Mouse (Mus musculus) heart, embryonic 15.5 days (tissue): Measurements from ENCODE around the gene Tnni2. TPM values are rescaled to one million over a fixed set of nuclear protein-coding genes. Genes with fewer than 3 reads are reported as not detected.

Experiments
- ATAC-seq: fragments of 200-750 bp; cut with Nextera tagmentation; replicated peaks from 2 replicates; pipeline ENCODE4 v1.8.0; 2017; ENCODE audit warnings: low read depth, moderate TSS enrichment; ENCODE audit not compliant: insufficient number of reproducible peaks, insufficient read depth, low FRiP score
- H3K27ac ChIP-seq: fragments of 300-500 bp; sonication (generic); 2 replicates; pipeline ENCODE4 v1.5.1; 2015; ENCODE audit warnings: mild to moderate bottlenecking, inconsistent platforms
- H3K27me3 ChIP-seq: fragments of 300-500 bp; sonication (generic); 2 replicates; pipeline ENCODE4 v1.6.1; 2015; ENCODE audit warnings: inconsistent platforms
- H3K36me3 ChIP-seq: fragments of 300-500 bp; sonication (generic); 2 replicates; pipeline ENCODE4 v1.6.1; 2015; ENCODE audit warnings: mild to moderate bottlenecking, inconsistent platforms
- H3K4me1 ChIP-seq: fragments of 300-500 bp; sonication (generic); replicated peaks from 2 replicates; pipeline ENCODE4 v1.6.1; 2015; ENCODE audit warnings: inconsistent platforms
- H3K4me2 ChIP-seq: fragments of 300-500 bp; sonication (generic); 2 replicates; pipeline ENCODE4 v1.6.1; 2015; ENCODE audit warnings: inconsistent platforms, mild to moderate bottlenecking, moderate library complexity
- H3K4me3 ChIP-seq: fragments of 300-500 bp; sonication (generic); 2 replicates; pipeline ENCODE4 v1.5.1; 2015; ENCODE audit warnings: mild to moderate bottlenecking, inconsistent platforms
- H3K9ac ChIP-seq: fragments of 300-500 bp; sonication (generic); 2 replicates; pipeline ENCODE4 v1.6.1; 2015; ENCODE audit warnings: mild to moderate bottlenecking, inconsistent platforms
- H3K9me3 ChIP-seq: fragments of 300-500 bp; sonication (generic); replicated peaks from 2 replicates; pipeline ENCODE4 v1.6.1; 2016; ENCODE audit warnings: inconsistent platforms
- WGBS: fragments of 180-500 bp; shearing (Covaris S2); methylation state at CpG from one replicate; pipeline ENCODE4 v1.1.7; 2015; ENCODE audit warnings: mixed read lengths; 5-methylcytosine and 5-hydroxymethylcytosine counted together
- polyA plus RNA-seq: library from polyadenylated mRNA; unstranded; fragments of >200 nt; fragmentation: Nextera tagmentation; extraction: Ambion mirVana; gene quantifications from 2 replicates; pipeline ENCODE4 v1.2.1, GENCODE M21; 2015

Gene Tnni2
- polyA plus RNA-seq, 1 experiment from 2014 or later: 16.8 TPM

DNA sequence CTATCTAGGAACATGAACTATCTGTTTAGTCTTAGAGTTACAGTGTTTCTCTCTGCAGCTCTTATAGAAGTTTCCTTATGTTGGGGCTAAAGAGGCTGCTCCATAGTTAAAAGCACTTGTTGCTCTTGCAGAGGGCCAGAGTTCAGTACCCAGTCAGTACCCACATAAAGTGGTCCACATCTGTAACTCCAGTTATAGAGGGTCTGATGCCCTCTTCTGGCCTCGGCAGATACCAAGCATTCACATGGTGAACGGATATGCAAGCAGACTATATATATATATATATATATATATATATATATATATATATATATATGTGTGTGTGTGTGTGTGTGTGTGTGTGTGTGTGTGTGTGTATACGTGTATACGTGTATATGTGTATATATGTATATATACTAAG lies 33.7 kb upstream of the Tnni2 start:
- Histone ChIP-seq H3K9me3 (no peaks in the 10 kb centered on the region), H3K4me3 (no peak overlapping the region), H3K27me3 (no peaks in the 10 kb centered on the region), H3K27ac (no peak overlapping the region), H3K4me1 (no peaks in the 10 kb centered on the region), H3K36me3 (no peaks in the 10 kb centered on the region), H3K4me2 (no peak overlapping the region), H3K9ac (no peak overlapping the region)
- 50% methylated on average over 4 of the region's 4 CpGs for WGBS
- ATAC-seq: no peak

DNA sequence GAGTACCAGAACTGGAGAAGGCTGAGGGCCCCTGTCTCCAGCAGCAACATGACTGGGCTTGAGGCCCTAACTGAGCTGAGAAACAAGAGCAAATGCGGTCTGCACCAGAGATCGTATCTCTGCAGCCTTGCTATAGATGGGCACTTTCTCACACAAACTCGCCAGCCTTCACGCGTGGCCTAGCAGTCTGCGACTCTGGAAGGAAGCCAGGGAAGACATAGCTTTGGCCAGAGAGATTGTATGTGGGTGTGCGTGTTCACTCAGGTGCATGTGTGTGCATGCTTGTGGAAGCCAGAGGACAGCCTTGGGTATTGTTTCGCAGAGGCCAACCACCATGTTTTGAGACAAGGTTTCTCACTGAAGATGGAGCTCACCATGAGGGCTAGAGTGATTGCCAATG lies 32.9 kb upstream of the Tnni2 start:
- no peaks in the 10 kb centered on the region for H3K27me3 ChIP-seq
- H3K9ac ChIP-seq: no peak overlapping the region
- H3K27ac ChIP-seq: no peak overlapping the region
- no peaks in the 10 kb centered on the region for H3K4me1 ChIP-seq
- no peak overlapping the region for H3K4me2 ChIP-seq
- no peak for ATAC-seq
- no peaks in the 10 kb centered on the region for H3K36me3 ChIP-seq
- no peaks in the 10 kb centered on the region for H3K9me3 ChIP-seq
- 90% methylated on average over 8 of the region's 8 CpGs for WGBS
- H3K4me3 ChIP-seq: no peak overlapping the region

DNA sequence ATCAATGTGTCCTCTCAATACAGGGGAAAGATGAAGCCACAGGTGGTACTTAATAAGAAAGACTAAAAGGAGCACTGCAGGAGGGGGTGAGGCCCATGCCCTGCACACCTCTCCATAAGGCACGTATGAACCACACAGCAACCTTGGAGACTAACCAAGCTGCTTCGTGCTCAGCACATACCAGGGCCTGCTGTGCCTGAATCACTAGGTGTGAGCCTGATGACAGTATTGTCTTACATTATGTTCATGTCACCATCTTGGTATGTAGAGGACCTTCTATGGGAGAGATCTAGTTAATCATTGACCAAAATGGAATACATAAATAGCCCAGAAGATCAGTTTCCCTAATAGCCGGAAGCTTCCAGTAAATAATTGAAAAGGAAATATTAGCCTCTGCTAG lies 32.0 kb upstream of the Tnni2 start:
- ATAC-seq: no peak
- no peak overlapping the region for H3K27ac ChIP-seq
- no peak overlapping the region for H3K4me2 ChIP-seq
- no peaks in the 10 kb centered on the region for H3K27me3 ChIP-seq
- no peak overlapping the region for H3K9ac ChIP-seq
- no peak overlapping the region for H3K4me3 ChIP-seq
- H3K36me3 ChIP-seq: no peaks in the 10 kb centered on the region
- no peaks in the 10 kb centered on the region for H3K4me1 ChIP-seq
- 74% methylated on average over 3 of the region's 3 CpGs for WGBS
- H3K9me3 ChIP-seq: no peaks in the 10 kb centered on the region

DNA sequence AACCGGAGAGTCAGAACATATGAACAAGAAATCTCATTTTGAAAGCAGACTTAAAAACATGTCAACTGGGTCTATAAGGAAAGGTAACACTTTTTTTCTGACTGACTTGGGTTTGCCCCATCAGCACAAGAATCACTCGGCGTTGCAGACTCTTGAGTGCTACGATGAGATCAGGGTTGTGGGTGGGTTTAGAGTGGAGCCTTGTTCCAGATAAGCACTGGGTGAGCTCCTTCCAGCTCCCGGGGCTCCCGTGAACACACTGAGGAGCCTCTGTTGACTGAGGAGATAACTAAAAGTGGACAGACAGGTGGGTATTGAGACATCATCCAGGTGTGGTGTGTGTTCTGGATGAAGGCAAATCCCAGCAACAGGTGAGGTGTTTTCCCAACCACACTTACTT lies 28.3 kb upstream of the Tnni2 start:
- H3K4me1 ChIP-seq: no peaks in the 10 kb centered on the region

DNA sequence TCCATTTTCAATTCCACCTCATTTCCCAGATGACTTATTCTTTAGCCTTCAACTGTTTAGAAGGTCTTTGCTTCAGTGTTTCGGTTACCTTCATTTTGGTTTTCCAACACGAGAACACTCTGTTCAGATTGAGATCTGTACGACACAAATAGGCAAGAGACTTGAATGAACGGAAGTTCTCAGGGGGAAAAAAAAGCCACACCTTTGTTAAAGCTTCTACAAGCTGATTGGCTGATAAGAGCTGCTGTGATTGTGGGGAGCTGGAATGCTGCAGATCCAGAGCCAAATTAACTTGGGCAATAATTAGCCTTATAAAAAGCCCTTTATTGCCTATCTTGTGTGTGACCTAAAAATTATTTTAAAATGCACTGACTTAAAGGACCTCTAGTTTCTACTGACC lies 26.3 kb upstream of the Tnni2 start:
- no peak for ATAC-seq

More for the DNA sequence above, 28.3 kb upstream of the Tnni2 start:
- Histone ChIP-seq H3K4me3 (no peak overlapping the region), H3K27me3 (no peaks in the 10 kb centered on the region), H3K27ac (no peak overlapping the region), H3K36me3 (no peaks in the 10 kb centered on the region), H3K4me2 (no peak overlapping the region), H3K9me3 (no peaks in the 10 kb centered on the region), H3K9ac (no peak overlapping the region)
- 78% methylated on average over 6 of the region's 6 CpGs for WGBS
- no peak for ATAC-seq

DNA sequence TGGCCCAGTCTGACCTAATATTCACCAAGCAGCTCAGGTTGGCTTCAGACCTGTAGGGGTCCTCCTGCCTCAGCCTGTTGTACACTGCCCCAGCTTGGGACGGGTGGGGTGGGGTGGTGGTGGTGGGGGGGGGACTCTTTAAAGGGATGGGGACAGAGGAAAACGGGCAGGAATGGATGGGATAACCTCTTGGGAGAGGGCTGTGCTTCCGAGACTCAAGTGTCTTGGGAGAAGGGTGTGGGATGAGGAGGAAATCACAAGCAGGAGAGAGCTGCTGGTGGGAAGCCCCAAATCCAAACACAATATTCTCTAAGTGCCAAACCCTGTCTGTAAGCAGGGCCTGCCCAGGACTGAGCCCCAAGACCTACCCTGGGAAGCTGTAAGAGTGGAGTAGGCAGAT lies 25.4 kb upstream of the Tnni2 start:
- Histone ChIP-seq H3K36me3 (no peaks in the 10 kb centered on the region), H3K4me3 (no peak overlapping the region), H3K27ac (no peak overlapping the region), H3K9ac (no peak overlapping the region), H3K4me2 (no peak overlapping the region), H3K27me3 (no peaks in the 10 kb centered on the region), H3K9me3 (no peaks in the 10 kb centered on the region), H3K4me1 (no peaks in the 10 kb centered on the region)
- ATAC-seq: no peak
- 69% methylated on average over 3 of the region's 3 CpGs for WGBS

More for the DNA sequence above, 26.3 kb upstream of the Tnni2 start:
- Histone ChIP-seq H3K4me3 (no peak overlapping the region), H3K27ac (no peak overlapping the region), H3K9me3 (no peaks in the 10 kb centered on the region), H3K4me2 (no peak overlapping the region), H3K36me3 (no peaks in the 10 kb centered on the region), H3K9ac (no peak overlapping the region), H3K4me1 (no peaks in the 10 kb centered on the region), H3K27me3 (no peaks in the 10 kb centered on the region)
- WGBS: 55% methylated on average over 4 of the region's 4 CpGs

DNA sequence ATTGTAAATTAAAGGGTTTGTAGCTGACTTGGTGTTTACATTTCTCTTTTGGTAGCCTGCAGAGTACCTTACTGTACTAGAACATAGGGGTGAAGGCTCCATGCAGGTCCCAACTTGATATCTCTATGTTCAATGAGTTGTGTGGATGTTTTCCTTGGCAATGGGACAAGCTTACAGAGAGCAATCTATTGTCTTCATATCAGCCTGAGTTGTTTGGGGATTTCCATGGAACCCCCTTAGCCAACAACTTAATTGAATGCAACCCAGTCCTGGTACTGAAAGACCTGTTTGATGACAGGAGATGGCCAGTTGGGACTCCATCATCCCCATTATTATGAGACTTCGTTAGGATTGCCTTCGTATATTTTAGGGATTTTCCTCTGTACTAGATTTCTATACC lies 23.6 kb upstream of the Tnni2 start:
- Histone ChIP-seq H3K9ac (no peak overlapping the region), H3K9me3 (no peaks in the 10 kb centered on the region), H3K36me3 (no peaks in the 10 kb centered on the region), H3K4me3 (no peak overlapping the region), H3K4me1 (no peaks in the 10 kb centered on the region), H3K27ac (no peak overlapping the region), H3K27me3 (no peaks in the 10 kb centered on the region), H3K4me2 (no peak overlapping the region)
- no peak for ATAC-seq
- 84% methylated on average over 2 of the region's 2 CpGs for WGBS

DNA sequence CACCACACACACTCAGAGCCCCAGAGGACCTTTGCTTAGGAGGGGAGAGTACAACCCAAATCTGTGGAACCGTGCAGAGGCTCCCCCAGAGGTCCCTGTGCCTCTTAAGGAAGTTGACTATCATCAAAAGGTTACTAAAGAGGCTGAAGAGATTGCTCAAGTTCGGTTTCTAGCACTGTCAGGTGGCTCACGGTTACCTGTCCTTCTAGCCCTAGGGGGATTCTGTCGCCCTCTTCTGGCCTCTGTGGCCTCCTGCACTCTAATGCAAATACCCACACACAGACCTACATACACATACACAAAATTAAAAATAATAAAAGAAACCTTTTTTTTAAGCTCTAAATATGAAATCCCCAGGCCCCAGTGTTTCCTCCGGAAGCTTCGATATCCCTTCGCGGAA lies 22.9 kb upstream of the Tnni2 start:
- Histone ChIP-seq H3K27me3 (no peaks in the 10 kb centered on the region), H3K36me3 (no peaks in the 10 kb centered on the region), H3K4me3 (no peak overlapping the region), H3K27ac (no peak overlapping the region), H3K9ac (no peak overlapping the region), H3K4me1 (no peaks in the 10 kb centered on the region), H3K4me2 (no peak overlapping the region), H3K9me3 (no peaks in the 10 kb centered on the region)
- WGBS: 87% methylated on average over 8 of the region's 8 CpGs
- ATAC-seq: no peak

DNA sequence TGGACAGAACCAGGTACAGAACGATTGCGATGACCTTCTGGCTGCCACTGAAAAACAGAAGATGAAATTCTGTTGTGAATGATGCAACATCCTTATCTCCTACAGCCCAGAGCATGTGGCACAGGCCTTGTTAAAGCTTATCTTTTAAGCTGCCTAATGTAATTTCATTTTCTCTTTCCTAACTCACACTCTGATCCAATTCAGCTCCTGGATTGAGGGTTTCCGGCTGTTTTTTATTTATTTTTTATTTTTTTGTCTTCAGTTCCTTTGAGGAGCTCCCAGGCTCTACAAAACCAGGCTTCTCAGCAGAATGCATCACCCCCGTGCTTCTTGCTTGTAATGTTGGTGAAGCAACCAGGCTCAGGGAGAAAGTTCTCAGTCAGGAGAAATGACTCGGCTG lies 21.7 kb upstream of the Tnni2 start:
- H3K36me3 ChIP-seq: no peaks in the 10 kb centered on the region
- H3K9ac ChIP-seq: no peak overlapping the region
- no peak overlapping the region for H3K4me3 ChIP-seq
- H3K4me1 ChIP-seq: no peaks in the 10 kb centered on the region
- H3K27ac ChIP-seq: no peak overlapping the region
- no peak for ATAC-seq
- no peak overlapping the region for H3K4me2 ChIP-seq
- WGBS: 60% methylated on average over 5 of the region's 5 CpGs
- H3K9me3 ChIP-seq: no peaks in the 10 kb centered on the region
- H3K27me3 ChIP-seq: no peaks in the 10 kb centered on the region

DNA sequence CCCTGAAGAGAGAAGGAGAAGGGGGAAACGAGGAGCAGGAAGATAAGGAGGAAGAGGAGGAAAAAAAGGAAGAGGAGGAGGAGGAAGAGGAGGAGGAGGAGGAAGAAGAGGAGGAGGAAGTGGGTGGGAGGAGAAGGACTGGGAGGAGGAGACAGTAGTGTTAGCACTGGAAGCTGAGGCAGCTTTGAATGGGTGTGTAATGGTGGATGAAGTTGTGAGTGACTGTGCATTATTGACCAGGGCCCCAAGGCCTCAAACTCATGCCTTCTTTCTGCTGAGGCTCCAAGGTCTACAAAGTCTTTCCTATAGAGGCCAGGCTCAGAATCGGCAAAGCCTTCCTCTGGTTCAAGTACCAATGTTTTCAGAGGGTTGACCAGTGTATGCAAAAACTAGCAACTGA lies 19.8 kb upstream of the Tnni2 start:
- Histone ChIP-seq H3K36me3 (no peaks in the 10 kb centered on the region), H3K4me3 (no peak overlapping the region), H3K4me2 (no peak overlapping the region), H3K9ac (no peak overlapping the region), H3K9me3 (no peaks in the 10 kb centered on the region), H3K27me3 (no peaks in the 10 kb centered on the region), H3K4me1 (no peaks in the 10 kb centered on the region), H3K27ac (no peak overlapping the region)
- ATAC-seq: no peak
- WGBS: 62% methylated on average over 2 of the region's 2 CpGs

DNA sequence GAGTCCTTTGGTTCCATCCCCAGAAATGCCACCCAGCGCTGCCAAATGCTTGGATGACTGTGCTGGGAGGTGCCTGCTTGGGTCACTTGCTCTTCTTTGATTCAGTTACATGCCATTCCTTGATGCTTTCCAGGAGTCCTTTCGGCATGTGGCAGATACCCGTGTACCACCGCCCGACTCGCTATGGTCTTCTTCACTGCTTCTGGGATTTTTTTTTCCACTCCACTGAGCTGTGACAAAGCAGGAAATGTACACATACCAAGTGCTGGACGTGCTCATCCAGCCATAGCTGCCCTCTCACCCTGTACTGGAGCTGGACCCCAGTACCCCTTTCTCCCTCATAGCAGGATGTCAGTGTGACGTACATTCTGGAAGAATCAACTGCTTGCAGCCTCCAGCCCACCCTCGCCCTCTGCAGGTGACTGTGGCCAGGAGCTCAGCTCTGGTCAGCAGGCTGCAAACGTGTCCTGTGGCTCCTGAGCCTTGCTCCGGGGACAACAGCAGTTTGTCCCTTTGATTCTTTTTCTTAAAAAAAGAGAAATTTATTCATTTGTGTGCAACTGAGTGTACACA lies 15.9 kb upstream of the Tnni2 start:
- Histone ChIP-seq H3K36me3 (no peaks in the 10 kb centered on the region), H3K9ac (no peak overlapping the region), H3K27me3 (no peaks in the 10 kb centered on the region), H3K27ac (no peak overlapping the region), H3K4me3 (no peak overlapping the region), H3K4me2 (no peak overlapping the region), H3K4me1 (peaks cover 17% of the 10 kb centered on the region), H3K9me3 (no peaks in the 10 kb centered on the region)
- 52% methylated on average over 11 of the region's 11 CpGs for WGBS
- ATAC-seq: no peak

DNA sequence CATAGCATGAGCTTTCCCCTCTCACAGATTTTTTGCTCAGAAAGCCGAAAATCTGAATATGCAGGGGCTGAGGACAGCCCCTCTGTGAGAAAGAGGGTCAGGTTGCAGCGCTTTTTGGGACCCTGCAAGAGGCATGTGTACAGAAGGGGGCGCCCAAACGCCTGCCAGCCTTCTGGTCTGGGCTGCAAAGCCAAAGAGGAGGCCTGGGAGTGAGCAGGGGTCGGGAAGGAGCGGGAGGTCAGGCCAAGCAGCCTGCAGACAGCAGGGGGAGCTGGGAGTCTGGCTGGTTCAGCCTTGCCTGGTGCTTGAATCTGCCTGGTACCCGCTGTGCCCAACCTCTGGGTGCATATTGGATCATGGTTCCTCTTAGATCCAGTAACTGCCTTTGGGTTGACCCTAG lies 13.4 kb upstream of the Tnni2 start:
- Histone ChIP-seq H3K9ac (no peak overlapping the region), H3K4me3 (no peak overlapping the region), H3K27me3 (no peaks in the 10 kb centered on the region), H3K4me1 (peaks cover 22% of the 10 kb centered on the region), H3K4me2 (no peak overlapping the region), H3K9me3 (no peaks in the 10 kb centered on the region), H3K36me3 (no peaks in the 10 kb centered on the region), H3K27ac (no peak overlapping the region)
- WGBS: 22% methylated on average over 7 of the region's 7 CpGs
- peak; percentile 37; the same call in 1 of the 2 replicates for ATAC-seq
